Mouse (Mus musculus) liver, embryonic 14.5 days (tissue): ENCODE measurements around the gene Gnl3.

ENCODE experiments used
- CTCF ChIP-seq: IDR thresholded peaks from 2 replicates; pipeline ENCODE4 v1.5.1; 2016; ENCODE audit warnings: antibody characterized with exemption, low read depth, control low read depth
- EP300 ChIP-seq: IDR thresholded peaks from 2 replicates; pipeline ENCODE4 v1.6.1; 2016; ENCODE audit warnings: antibody characterized with exemption, low read depth

GRCm38 (mm10) chr14:31000356-31000755, 18.6 kb downstream of the Gnl3 start:
- TF ChIP-seq CTCF (no peak), EP300 (no peak)
